Mouse (Mus musculus) layer of hippocampus, postnatal 10 days (tissue): Measurements from ENCODE around the gene Zfp27. TPM values are rescaled to one million over a fixed set of nuclear protein-coding genes. Genes with fewer than 3 reads are reported as not detected.

Experiments
- DNase-seq, 2 experiments: peaks; one replicate each; pipeline ENCODE4 v3.0.0; 2021; ENCODE audit warnings: low spot score in 2 of 2
- long read RNA-seq: library from polyadenylated mRNA; stranded (forward); transcript quantifications from one replicate; pipeline ENCODE4 v2.0.0, GENCODE M21; 2023
- total RNA-seq, 2 experiments: library from RNA; stranded (reverse); gene quantifications; 2 replicates each; pipeline ENCODE4 v1.2.3; 2021

Zfp27 gene
- 10 to 100 TPM; 20.0 to 21.3 TPM for total RNA-seq
- long read RNA-seq, transcript Zfp27-201 (5 exons, 3,150 nt), result major isoform, 7 of 18 reads
- long read RNA-seq, partial matches to known transcripts, result 0 of 18 reads
- long read RNA-seq, other reads (novel, unspliced or antisense), result 9 of 18 reads

DNA sequence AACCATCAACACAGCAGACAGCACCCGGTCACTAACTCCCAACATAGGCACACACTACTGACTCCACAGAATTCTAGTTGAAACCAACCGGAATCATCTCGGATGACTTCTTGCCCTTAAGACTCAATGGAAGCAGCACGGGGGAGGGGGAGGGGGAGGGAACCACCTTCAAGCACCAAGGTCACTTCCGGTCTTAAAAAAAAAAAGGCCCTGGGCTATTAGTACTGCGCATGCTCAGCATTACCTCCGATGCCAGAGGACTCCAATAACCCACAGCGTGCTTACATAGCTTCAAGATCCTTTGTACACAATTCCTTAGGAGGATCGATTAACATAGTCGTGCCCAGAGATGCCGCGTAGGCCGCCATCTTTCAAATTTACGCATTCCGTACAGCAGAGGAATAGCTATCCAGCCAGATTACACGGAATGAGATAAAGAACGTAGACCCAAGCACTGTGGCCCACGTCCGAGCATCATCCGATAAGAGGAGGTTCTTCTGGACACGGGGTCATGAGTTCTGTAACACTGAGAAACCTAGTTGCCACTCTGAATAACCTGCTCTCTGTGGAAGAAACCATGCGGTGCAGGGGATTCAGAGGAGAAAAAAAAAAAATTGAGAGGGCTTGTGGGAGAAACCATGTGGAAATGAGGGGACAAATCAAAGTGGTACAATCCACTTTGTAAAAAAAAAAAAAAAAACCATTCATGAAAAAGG is at the start of gene Zfp27:
Zfp27 (minus strand) TSS at position 607 of the 716 bp plus-strand sequence.
- peak; percentile 54 to 62 for DNase-seq

DNA sequence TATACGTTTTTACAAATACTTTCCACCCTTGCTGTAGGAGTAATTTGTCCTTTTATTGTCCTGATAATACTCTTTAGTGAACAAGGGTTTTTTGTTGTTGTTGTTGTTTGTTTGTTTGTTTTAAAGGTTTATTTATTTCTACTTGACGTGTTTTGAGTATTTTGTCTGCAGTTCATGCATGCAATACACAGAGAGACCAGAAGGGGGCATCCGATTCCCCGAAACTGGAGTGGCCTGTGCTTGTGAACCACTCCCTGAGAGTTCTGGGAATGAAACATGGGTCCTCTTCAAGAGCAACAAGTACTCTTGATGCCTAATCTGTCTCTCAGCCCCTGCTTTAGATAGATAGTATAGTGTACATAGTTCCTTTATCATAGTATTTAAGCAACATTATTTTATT is 48.4 kb upstream of the Zfp27 start:
- DNase-seq, result peak; percentile 44 to 50

DNA sequence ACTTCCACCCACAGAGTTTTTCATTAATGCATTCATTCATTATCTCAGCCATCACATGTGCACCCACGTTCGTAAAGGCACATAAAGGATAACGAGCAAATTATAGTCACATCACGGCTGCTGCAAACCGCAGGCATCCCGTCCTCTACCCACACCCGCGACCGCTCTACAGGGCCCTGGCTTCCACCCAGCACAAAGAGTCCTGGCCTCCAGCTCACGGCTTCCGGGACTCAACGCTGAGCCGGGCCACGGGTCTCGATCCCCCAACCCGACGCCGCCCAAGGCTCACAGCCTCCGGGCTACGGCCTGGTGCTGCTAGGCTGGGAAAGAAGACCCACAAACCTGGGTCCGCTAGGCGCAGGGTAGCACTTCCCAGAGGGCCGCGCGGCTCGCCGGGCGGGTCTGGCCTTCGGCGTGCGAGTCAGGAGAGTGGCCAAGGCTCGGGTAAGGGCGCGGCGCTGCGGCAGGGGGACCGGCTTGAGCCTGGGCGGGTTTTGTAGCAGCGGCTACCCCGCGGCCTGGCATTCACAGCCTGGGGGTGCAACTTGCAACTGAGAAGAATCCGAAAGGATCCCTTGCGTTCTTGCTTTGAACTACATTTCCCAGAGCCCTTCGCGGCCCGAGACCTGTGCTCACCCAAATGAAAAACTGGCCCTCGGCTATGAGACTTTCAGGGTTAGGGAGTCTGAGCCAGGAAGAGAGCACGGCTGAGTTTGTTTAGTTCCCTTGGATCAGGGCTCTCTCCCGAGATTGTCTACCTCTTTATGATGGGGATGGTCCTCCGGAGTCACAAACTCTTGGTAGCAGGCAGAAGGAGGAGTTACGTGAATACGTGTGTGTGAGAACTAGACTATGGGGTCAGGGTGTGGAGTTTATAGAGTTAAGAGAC is 47.4 kb upstream of the Zfp27 start, which contains the start of gene Zfp74:
Zfp74 (minus strand) TSS at position 577 of the 889 bp plus-strand sequence.
- DNase-seq, result peak; percentile 74 to 79

DNA sequence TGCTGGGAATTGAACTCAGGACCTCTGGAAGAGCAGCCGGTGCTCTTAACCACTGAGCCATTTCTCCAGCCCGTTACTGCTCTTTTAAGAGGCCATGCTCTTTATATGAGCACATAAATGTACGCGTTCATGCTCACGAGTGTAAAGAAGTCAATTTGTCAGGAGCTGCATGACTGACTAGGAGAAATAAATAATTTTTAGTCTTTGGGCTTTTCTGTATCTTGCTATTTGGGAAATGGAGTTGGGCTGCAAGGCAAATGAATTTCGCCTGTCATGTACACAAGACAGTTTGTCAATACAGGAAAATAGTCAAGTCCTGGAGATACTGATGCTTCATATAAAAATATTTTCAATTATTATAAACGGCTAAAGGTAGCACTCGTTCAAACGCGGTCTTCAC is 46.7 kb upstream of the Zfp27 start:
- DNase-seq, result no peak

DNA sequence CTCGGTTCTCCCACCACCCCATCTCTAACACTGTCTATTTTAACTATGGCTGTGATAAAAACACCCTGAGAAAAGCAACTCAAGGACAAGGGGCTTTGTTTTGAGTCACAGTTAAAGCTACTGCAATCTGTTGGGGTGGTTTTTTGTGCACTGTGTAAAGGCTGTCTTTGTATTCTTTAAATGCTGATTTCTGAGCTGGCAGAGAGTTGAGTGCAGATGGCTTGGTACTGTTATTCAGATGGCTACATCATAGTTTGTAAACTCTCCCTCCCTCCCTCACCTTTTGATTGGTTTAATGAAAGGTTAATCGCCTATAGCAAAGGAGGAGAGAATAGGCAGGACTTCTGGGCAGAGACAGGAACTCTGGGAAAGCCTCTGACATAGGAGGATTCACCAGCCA is 37.8 kb upstream of the Zfp27 start:
- no peak for DNase-seq

DNA sequence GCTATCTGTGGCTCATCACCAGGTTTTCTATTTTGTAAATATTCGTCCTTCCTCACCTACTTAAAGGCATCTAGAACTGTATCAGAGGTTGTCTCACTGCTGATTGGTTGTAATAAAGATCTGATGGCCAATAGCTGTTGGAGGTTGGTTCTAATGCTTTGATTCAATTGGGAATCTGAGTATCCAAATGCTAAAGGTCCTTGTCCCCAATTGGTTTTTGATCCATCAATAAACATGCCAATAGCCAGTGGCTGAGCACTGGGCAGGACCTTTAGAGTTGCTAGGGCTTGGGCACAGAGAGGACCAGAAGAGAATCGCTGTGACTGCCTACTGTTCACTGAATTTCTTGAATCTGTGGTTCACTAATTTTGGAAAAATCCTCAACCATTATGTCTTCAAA is 37.3 kb upstream of the Zfp27 start:
- no peak for DNase-seq

DNA sequence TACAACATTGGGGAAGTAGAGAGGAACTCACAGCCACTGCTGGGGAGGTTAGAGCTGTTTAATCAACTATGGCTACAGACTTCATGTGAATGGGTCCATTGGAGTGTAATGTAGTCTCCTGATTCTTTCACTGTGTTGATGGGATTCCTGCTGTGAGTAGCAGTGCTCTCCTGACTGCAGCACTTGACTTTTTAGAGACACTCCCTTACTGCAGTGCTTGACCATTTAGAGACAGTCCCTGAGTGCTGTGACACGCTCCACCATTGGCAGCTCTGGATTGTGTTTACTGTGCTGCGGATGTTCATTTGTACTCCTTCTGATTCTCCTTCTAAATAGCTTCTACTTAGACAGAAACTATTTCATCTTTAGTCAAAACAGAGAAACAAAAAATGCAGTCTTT is 36.4 kb upstream of the Zfp27 start:
- no peak for DNase-seq

DNA sequence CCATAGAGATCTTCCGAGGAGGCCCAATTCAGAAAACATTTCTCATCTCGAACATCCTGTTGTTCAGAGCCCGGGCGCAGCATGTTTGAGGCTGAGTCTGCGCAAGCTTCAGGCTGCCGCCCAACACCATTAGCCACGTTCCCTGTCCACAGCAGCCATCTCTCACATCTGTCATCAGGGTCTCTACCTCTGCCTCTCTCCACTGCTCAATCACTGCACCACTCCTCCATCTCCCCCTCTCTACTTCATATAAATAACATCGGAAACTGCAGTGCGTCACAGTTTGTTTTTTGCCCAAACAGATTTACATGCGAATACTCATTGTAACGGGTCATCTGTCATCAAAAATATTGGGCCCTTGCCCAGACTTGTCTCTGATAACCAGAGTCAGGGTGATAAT is 34.7 kb upstream of the Zfp27 start:
- no peak for DNase-seq

DNA sequence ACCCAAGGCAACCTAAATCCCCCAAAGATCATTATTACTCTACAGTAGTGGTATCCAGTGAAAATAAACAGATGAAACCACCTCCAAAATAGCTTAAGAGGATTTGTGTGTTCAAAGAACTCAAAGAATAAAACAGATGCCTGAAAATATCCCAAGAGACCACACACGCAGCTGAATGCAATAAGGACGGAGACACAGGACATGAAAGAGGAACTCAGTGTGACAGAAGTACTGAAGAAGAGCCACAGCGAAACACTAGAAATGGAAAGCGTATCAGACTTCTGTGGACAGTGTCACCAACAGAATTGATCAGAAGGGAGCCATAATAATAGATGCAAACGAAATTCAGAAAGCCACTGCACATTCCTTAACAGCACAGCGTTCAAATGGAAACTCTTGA is 32.5 kb upstream of the Zfp27 start:
- DNase-seq, result no peak

DNA sequence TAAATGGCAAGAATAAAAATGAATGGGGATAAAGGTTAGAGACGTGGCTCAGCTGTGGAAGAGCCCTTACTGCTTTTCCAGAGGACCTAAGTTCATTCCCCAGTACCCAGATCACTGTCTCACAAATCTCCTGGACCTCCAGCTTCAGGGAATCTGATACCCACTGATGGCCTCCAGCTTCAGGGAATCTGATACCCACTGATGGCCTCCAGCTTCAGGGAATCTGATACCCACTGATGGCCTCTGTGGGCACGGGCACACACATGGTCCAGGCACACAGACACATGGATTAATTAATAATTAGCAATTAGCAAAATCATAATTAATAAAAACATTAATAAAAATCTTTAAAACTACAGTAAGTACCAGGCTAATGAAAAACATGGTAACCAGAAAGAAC is 16.4 kb upstream of the Zfp27 start:
- DNase-seq, result no peak

DNA sequence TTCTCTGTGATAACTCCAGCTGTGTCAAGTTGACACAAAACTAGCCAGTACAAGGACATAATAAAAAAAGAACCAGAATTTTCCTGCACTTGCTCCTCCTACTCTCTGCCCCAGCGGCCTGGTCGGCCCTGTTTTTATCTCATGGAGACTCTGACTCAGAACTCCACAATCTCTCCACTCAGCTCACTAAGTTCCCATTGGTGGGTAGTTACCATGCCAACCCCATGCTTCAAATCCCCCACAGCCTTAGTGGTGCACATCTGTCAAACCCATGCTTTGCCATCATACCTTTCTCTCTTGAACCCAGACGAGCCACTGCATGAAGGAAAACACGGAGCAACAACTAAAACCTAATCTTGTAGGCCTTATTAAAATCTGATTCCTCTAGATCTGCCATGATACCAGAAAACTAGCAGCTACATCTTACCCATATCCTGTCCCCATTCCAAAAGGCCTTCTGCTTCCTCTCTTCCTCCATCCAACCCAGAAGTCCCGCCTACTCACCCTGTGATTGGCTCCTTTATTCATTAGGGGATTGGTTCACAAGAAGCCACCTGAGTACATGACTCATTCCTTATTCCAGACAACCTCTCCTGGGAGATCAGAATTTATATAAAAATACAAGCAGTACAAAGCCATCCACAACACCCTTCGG is 15.2 kb upstream of the Zfp27 start:
- no peak for DNase-seq

DNA sequence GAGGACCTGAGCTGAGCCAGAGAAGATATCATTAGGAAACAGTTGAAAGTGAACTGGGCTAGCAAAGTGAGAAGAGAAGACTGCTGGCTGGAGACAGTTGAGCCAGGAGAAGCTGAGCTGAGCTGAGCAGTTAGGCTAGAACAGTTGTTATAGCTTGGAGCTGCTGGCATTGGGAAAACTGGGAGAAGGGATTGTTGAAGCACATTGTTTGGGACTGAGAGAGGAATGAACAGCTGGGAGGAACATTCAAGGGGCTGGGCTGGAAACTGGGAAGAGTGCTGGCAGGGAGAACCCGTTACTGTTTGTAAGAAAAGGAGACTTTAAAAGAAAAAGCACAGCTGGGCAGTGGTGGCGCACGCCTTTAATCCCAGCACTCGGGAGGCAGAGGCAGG is 11.7 kb upstream of the Zfp27 start:
- no peak for DNase-seq

DNA sequence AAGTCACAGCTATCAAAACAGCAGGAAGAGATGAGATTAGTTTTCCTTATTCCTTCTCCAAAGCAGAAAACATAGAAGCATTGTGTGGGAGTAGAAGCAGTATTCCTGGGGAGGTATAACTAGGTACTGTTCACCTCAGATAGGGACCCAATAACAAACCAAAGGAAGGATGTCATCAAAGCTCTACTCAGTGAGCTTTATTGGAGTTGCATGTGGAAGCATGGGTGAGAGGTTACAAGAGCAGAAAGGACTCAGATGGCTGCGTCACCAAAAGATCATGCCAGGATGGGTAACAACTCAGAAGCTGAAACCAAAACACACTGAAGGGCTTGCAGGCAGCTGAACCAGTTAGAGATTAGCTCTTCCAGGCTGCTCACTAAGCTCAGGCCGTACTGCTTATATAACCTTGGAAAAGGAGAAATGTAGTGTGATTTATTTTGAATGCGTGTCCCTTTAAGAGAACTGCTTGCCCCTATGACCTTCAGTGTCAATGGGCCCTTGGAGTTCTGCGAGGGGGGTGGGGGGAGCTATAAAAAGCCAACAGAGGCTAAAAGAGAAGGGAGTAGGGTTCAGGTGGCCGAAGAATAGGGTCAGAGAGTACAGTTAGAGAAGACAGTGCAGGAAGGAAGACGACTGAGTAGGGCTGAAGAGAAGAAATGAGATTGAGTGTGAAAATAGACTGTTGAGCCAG is 11.1 kb upstream of the Zfp27 start:
- DNase-seq, result no peak

DNA sequence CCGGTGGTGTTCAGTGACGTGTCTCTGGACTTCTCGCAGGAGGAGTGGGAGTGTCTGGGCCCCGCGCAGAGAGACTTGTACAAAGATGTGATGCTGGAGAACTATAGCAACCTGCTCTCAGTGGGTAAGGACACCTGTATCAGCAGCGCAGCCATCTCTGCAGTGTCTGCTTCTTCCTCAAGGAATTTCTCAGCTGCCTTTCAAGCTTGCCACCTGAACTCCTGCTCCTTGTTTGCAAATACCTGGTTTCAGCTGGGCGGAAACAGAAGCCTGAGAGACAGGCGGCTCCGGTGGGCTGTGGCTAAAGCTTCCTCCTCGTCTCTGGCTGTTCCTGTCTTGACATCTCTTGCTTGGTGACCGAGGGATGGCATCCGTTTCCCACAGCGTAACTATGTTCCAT is 5.8 kb upstream of the Zfp27 start:
- DNase-seq, result no peak

DNA sequence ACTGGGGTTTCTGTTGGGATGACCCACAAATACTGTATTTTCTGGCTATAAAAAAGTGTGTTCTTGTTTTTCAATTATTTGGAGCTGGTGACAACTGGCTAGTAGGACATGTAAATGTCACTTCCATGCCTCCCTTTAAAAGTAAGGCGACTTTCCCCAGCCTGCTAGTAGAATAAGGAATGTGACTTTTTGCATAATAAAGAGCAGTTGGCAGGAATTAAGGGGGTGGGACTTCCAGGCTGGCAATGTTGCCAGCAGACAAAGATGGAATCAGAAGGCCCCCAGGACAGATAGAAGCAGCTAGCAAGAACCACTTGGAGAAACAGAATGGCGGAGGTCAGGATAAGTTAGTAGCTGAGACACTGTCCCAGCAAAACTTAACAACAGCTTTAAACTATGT is 3.9 kb upstream of the Zfp27 start:
- no peak for DNase-seq

DNA sequence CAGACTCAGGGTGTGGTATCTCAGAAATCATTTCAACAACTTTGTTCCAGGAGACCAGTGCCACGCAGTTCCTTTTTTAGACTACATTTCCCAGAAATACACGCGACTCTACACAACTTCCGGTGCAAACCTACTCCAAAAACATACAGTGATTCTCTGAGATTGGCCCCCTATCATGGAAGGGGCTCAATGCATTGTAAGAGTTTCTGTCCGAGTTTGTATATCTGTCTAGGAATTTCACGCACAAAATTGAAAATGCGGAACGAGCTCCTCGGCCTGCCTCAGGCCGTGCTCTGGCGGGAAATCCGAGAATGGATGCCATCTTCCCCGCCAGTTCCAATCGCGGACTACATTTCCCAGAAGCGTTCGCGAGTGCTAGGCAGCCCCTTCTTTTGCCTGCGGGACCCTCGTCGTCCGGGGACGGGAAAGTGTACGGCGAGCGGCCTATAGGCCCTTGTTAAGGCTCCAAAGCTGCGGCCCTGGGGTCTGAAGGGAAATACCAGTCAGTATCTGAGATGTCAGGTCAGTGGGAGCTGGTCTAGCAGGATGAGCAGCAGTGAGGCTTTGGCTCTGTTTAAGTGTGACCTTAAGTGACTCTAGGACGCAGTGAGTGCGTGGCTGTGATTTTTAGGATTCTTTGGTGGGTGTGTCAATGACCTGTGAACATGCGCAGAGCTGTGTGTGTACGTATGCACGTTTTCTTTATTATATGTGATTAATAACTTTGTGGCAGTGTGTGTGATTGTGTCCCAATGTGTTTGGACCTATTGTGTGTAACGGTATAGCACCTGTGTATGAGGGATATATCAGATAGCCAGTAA is 2.0 kb upstream of the Zfp27 start, which contains the start of gene Zfp383:
Zfp383 (plus strand) TSS at position 94 of the 821 bp plus-strand sequence.
- DNase-seq, result peak; percentile 80 to 82

DNA sequence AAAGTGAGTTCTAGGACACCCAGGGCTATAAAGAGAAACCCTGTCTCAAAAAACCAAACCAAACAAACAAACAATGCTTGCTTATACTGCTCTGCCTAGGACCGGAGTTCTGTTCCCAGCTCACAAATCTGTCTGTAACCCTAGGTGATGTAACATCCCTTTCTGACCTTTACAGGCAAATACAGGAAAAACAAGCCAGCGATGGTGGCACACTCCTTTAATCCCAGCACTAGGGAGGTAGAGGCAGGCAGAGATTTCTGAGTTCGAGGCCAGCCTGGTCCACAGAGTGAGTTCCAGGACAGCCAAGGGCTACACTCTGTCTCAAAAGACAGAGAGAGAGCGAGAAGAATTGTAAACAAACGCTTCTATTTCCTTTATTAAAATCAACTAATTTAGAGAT is 834 bp upstream of the Zfp27 start:
- no peak for DNase-seq

DNA sequence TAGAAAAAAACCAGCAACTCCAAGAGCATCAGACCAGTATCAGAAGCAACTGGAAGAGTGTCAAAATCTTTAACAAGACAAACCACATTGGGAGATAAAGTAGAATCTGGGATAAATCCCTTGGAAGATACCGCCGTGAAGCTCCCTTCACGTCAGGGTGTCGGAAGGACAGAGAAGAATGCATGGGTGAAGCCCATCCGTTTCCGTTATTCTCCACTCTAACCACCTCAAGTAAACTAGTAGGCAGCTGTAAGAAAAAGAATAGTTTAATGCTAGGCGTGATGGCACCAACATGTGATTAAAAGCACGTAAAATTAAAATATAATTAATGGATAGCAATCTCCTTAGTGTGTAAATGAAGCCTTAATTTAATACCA is 298 bp upstream of the Zfp27 start:
- peak in 1 of 2 experiments; percentile 17 for DNase-seq

DNA sequence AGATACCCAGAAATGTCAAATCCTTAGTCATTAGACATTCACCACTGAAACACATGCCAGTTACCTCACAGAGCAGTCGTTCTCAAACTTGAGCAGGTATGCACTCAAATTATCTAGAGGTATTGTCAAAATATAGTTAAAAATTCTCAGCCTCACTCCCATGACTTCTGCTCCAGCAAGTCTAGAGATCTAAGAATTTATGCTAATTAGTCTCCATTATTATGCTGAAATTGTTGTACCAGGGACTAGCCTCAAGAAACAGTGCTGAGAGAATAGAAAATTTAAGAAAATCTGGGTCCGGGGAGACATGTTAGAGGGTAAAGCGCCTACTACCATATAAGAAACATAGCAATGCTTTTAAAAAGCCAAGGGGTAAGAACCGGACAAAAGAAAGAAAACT is 2.3 kb downstream of the Zfp27 start:
- DNase-seq, result no peak

DNA sequence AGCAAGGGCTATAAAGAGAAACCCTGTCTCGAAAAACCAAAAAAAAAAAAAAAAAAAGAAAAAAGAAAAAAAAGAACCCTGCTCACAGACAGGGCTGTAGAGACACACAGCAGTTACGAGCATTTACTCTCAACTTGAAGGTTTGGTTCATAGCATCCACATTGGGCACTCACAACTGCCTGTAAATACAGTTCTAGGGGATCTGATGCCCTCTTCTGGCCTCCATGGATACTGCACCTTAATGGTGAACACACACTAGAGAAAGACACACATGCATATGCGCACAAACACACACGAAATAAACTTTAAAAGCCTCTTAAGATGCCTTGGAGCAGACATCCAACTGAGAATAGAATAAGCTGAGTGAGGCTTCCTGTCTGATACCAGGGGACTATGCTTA is 8.0 kb downstream of the Zfp27 start:
- no peak for DNase-seq
